Mouse (Mus musculus): ENCODE measurements around the gene Slc12a6. TPM values are rescaled to one million over a fixed set of nuclear protein-coding genes. Genes with fewer than 3 reads are reported as not detected.

The Slc12a6 gene
- total and polyA plus RNA-seq, 2 experiments = 5.2 to 12.9 TPM

DNA sequence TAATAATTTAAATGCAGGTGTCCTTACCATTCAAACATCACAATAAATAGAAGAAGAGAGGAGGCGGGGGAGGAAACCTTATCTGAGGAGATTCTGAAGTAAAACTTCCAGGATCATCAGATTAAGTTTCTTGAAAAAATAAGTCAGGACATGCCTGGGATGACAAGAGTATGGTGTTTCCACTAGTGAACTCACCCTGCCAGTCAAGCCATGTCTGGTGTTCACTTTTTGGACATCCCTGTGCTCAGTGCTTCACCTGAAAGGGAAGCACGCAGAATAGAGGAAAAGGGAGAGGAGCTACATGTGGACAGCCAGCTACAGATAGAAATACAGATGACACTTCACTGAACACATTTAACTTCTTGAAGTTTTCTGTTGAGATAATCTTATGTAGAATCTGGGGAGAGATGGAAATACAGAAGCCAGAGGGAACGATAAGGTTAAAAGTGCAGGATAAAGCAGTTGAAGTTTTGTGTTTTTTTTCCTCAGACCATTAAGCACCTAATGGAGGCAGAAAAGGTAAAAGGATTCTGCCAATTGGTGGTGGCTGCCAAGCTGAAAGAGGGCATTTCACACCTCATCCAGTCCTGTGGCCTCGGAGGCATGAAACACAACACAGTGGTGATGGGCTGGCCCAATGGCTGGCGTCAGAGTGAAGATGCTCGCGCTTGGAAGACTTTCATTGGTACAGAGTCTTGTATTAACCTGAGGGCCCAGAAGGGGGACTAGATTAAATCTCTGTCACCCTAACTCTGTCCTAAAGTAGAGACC lies 88.2 kb downstream of the Slc12a6 start:
- H3K36me3 ChIP-seq (ENCODE audit: control insufficient read depth, insufficient read depth, low read length) = peaks cover 56% of the 10 kb centered on the region
- 90% methylated on average over 7 of the region's 7 CpGs for WGBS
- H3K4me1 ChIP-seq (ENCODE audit: control insufficient read depth, insufficient read depth, low read length) = no peaks in the 10 kb centered on the region
- H3K9ac ChIP-seq (ENCODE audit: low read depth, low read length) = no peak overlapping the region
- H3K27ac ChIP-seq (replicated peaks; ENCODE audit: insufficient read depth, low read depth, low read length) = no peak overlapping the region
- no peak for DNase-seq (ENCODE audit: extremely low read depth, low read depth, low spot score)
- no peaks in the 10 kb centered on the region for H3K27me3 ChIP-seq (ENCODE audit: control insufficient read depth, insufficient read depth, low read length)
- no peaks in the 10 kb centered on the region for H3K79me2 ChIP-seq (ENCODE audit: control insufficient read depth, insufficient read depth, low read length)
- no peak overlapping the region for H3K4me3 ChIP-seq (ENCODE audit: insufficient read depth, low read depth, low read length)
- no peak for TF ChIP-seq CTCF (IDR thresholded peaks at IDR 0.05; ENCODE audit: low read depth, low read length)
- TF ChIP-seq POLR2A (IDR thresholded peaks at IDR 0.05; ENCODE audit: extremely low read depth, insufficient read depth, low read length) = no peak

DNA sequence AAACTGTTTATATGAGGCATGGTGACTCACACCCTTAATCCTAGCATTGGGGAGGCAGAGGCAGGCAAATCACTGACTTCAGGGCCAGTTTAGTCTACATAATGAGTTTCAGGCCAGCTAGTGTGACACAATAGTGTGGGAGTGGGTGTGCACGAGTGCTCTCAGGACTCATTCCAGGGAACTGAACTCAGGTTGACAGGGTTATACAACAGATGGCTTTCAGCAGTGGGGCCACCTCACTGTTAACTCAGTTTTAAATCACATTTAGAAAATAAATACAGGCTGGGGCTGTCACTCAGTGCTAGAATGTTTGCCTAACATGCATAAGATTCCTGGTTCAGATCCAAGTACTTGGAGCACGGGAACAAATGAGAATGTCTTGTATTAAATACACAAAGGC lies 94.0 kb downstream of the Slc12a6 start:
- H3K4me1 ChIP-seq (ENCODE audit: control insufficient read depth, insufficient read depth, low read length) = no peaks in the 10 kb centered on the region
- H3K79me2 ChIP-seq (ENCODE audit: control insufficient read depth, insufficient read depth, low read length) = no peaks in the 10 kb centered on the region
- H3K9ac ChIP-seq (ENCODE audit: low read depth, low read length) = no peak overlapping the region
- H3K27me3 ChIP-seq (ENCODE audit: control insufficient read depth, insufficient read depth, low read length) = no peaks in the 10 kb centered on the region
- no peak overlapping the region for H3K4me3 ChIP-seq (ENCODE audit: insufficient read depth, low read depth, low read length)
- DNase-seq (ENCODE audit: extremely low read depth, low read depth, low spot score) = no peak
- H3K27ac ChIP-seq (replicated peaks; ENCODE audit: insufficient read depth, low read depth, low read length) = no peak overlapping the region
- TF ChIP-seq CTCF (IDR thresholded peaks at IDR 0.05; ENCODE audit: low read depth, low read length) (no peak), POLR2A (IDR thresholded peaks at IDR 0.05; ENCODE audit: extremely low read depth, insufficient read depth, low read length) (no peak)
- WGBS = 70% methylated on average over 2 of the region's 2 CpGs
- peaks cover 59% of the 10 kb centered on the region for H3K36me3 ChIP-seq (ENCODE audit: control insufficient read depth, insufficient read depth, low read length)

DNA sequence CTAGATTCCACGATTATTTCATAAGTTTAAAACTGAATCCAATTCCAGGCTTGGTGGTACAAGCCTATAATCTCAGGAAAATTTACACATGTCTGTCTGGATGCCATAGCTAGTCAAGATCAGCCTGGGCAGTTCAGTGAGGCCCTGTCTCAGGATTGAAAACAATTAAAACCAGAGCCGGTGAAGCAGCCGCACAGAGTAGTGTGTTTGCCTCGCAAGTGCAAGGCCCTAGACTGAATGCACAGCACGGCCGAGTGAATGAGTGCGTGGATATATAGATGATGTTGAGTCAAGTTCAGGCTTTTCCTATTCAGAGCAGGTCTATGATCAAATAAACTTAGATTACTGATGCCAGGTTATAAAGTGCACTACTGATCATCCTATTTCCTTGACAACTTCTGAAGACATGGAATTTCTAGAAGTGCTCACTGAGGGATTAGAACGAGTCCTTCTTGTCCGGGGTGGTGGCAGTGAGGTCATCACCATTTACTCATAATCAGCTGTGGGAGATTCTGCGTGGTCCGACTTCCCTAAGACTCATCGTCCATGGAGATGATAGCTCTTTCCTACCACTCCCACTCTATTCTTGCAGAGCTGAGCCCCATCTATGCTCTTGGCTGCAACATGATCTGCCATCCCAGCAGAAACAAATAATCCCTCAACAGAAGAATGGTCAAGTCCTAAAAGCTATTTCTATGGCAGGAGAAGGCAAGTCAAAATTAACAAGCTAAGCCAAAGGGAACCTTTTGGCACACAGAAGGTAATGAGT lies 94.6 kb downstream of the Slc12a6 start:
- Histone ChIP-seq H3K36me3 (ENCODE audit: control insufficient read depth, insufficient read depth, low read length) (peaks cover 56% of the 10 kb centered on the region), H3K79me2 (ENCODE audit: control insufficient read depth, insufficient read depth, low read length) (no peaks in the 10 kb centered on the region), H3K27me3 (ENCODE audit: control insufficient read depth, insufficient read depth, low read length) (no peaks in the 10 kb centered on the region), H3K9ac (ENCODE audit: low read depth, low read length) (no peak overlapping the region), H3K4me1 (ENCODE audit: control insufficient read depth, insufficient read depth, low read length) (no peaks in the 10 kb centered on the region), H3K27ac (replicated peaks; ENCODE audit: insufficient read depth, low read depth, low read length) (no peak overlapping the region), H3K4me3 (ENCODE audit: insufficient read depth, low read depth, low read length) (no peak overlapping the region)
- WGBS = 91% methylated on average over 12 of the region's 12 CpGs
- TF ChIP-seq CTCF (IDR thresholded peaks at IDR 0.05; ENCODE audit: low read depth, low read length) = no peak
- TF ChIP-seq POLR2A (IDR thresholded peaks at IDR 0.05; ENCODE audit: extremely low read depth, insufficient read depth, low read length) = no peak
- DNase-seq (ENCODE audit: extremely low read depth, low read depth, low spot score) = no peak

- TF ChIP-seq CTCF (IDR thresholded peaks at IDR 0.05; ENCODE audit: low read depth, low read length) (no peak), POLR2A (IDR thresholded peaks at IDR 0.05; ENCODE audit: extremely low read depth, insufficient read depth, low read length) (no peak)
- Histone ChIP-seq H3K4me3 (ENCODE audit: insufficient read depth, low read depth, low read length) (no peak overlapping the region), H3K9ac (ENCODE audit: low read depth, low read length) (no peak overlapping the region), H3K36me3 (ENCODE audit: control insufficient read depth, insufficient read depth, low read length) (peaks cover 56% of the 10 kb centered on the region), H3K27ac (replicated peaks; ENCODE audit: insufficient read depth, low read depth, low read length) (no peak overlapping the region), H3K79me2 (ENCODE audit: control insufficient read depth, insufficient read depth, low read length) (no peaks in the 10 kb centered on the region), H3K4me1 (ENCODE audit: control insufficient read depth, insufficient read depth, low read length) (no peaks in the 10 kb centered on the region), H3K27me3 (ENCODE audit: control insufficient read depth, insufficient read depth, low read length) (no peaks in the 10 kb centered on the region)
- WGBS = 82% methylated on average over 2 of the region's 2 CpGs
- no peak for DNase-seq (ENCODE audit: extremely low read depth, low read depth, low spot score)
Observed at GRCm38 (mm10) chr2:112360781-112361169, 95.2 kb downstream of the Slc12a6 start.

- Histone ChIP-seq H3K36me3 (ENCODE audit: control insufficient read depth, insufficient read depth, low read length) (peaks cover 18% of the 10 kb centered on the region), H3K79me2 (ENCODE audit: control insufficient read depth, insufficient read depth, low read length) (peaks cover 5% of the 10 kb centered on the region; the same call in 1 of the 2 replicates), H3K27ac (replicated peaks; ENCODE audit: insufficient read depth, low read depth, low read length) (no peak overlapping the region), H3K4me3 (ENCODE audit: insufficient read depth, low read depth, low read length) (peak overlapping the region; percentile 90), H3K9ac (ENCODE audit: low read depth, low read length) (peak overlapping the region; percentile 87), H3K27me3 (ENCODE audit: control insufficient read depth, insufficient read depth, low read length) (no peaks in the 10 kb centered on the region), H3K4me1 (ENCODE audit: control insufficient read depth, insufficient read depth, low read length) (peaks cover 3% of the 10 kb centered on the region; the same call in 1 of the 2 replicates)
- TF ChIP-seq CTCF (IDR thresholded peaks at IDR 0.05; ENCODE audit: low read depth, low read length) = no peak
- TF ChIP-seq POLR2A (IDR thresholded peaks at IDR 0.05; ENCODE audit: extremely low read depth, insufficient read depth, low read length) = no peak
- DNase-seq (ENCODE audit: extremely low read depth, low read depth, low spot score) = no peak
- WGBS = 8% methylated on average over 15 of the region's 15 CpGs
Observed at GRCm38 (mm10) chr2:112367222-112367621, 101.6 kb downstream of the Slc12a6 start.
